8 mouse cellular contexts compared by ENCODE assay signal in the genomic region with DNA sequence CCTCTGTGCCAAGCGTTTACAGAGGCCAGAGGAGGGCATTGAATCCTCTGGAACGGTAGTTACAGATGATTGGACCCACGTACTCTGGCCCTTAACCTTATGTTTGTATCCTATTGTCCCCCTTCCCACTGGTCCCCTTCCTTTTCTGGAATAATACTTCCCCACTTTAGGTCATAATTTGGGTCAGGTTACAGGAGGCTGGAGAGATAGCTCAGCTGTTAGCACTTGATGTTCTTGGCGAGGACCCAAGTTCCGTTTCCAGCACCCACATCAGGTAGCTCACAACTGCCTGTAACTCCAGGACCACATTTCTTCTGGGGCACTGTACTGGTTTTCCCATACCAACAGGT. TPM values are rescaled to one million over a fixed set of nuclear protein-coding genes. Genes with fewer than 3 reads are reported as not detected.
DNase-seq lines count a peak whose midpoint lies in the region; ATAC-seq and TF ChIP-seq lines count a peak whose summit lies in the region.

No protein-coding gene starts in this region.

- no peak for ATAC-seq in forebrain, postnatal 0 days
- ATAC-seq in intestine, embryonic 15.5 days, result no peak
- ATAC-seq in lung, postnatal 0 days, result no peak
- ATAC-seq in megakaryocyte-erythroid progenitor cell, adult 5-6 weeks (replicated peaks; ENCODE audit: low FRiP score, low TSS enrichment, poor library complexity, severe bottlenecking), result no peak

- peak; percentile 71 for DNase-seq in gastrocnemius, adult 18-20 months (ENCODE audit: low spot score)
- DNase-seq in gastrocnemius, postnatal 4 days (ENCODE audit: low spot score in 2 of 2), result no peak
- DNase-seq in forebrain, postnatal 0 days, result no peak
- DNase-seq in lung, postnatal 0 days (ENCODE audit: low spot score), result peak; percentile 54
- DNase-seq in layer of hippocampus, adult 18-20 months (ENCODE audit: low spot score in 2 of 2), result no peak

- peak overlapping the region; percentile 73 for H3K9ac ChIP-seq in forebrain, postnatal 0 days
- H3K9ac ChIP-seq in intestine, embryonic 15.5 days, result peak overlapping the region; percentile 72
- peak overlapping the region; percentile 74 for H3K9ac ChIP-seq in lung, postnatal 0 days (replicated peaks; ENCODE audit: low read depth)

- peaks cover 2% of the 10 kb centered on the region; the same call in 1 of the 2 replicates for H3K4me1 ChIP-seq in bone marrow, adult 2 months (ENCODE audit: control insufficient read depth, insufficient read depth, low read length)
- no peaks in the 10 kb centered on the region; the same call in 1 of the 2 replicates for H3K4me1 ChIP-seq in forebrain, postnatal 0 days (ENCODE audit: insufficient read depth)
- peaks cover 9% of the 10 kb centered on the region for H3K4me1 ChIP-seq in intestine, embryonic 15.5 days (replicated peaks)
- H3K4me1 ChIP-seq in lung, postnatal 0 days (ENCODE audit: insufficient read depth, low read depth, low read length), result 0 out of 2 replicates have a peak, but pooled peaks cover 11% of the 10 kb centered on the region

- 0 out of 2 replicates have a peak, but pooled peaks cover under 1% of the 10 kb centered on the region for H3K36me3 ChIP-seq in forebrain, postnatal 0 days (ENCODE audit: insufficient read depth)
- H3K36me3 ChIP-seq in intestine, embryonic 15.5 days, result 0 out of 2 replicates have a peak, but pooled peaks cover under 1% of the 10 kb centered on the region
- 0 out of 2 replicates have a peak, but pooled peaks cover under 1% of the 10 kb centered on the region for H3K36me3 ChIP-seq in lung, postnatal 0 days (ENCODE audit: insufficient read depth, low read length)

- no peak for TF ChIP-seq CTCF in bone marrow, adult 2 months (IDR thresholded peaks at IDR 0.05; ENCODE audit: control insufficient read depth, insufficient read depth, low read length)
- no peak for TF ChIP-seq CTCF in forebrain, postnatal 0 days (IDR thresholded peaks at IDR 0.05; ENCODE audit: low read depth)
- TF ChIP-seq CTCF in lung, postnatal 0 days (IDR thresholded peaks at IDR 0.05), result no peak

- H3K4me3 ChIP-seq in bone marrow, adult 2 months (replicated peaks; ENCODE audit: control insufficient read depth, low read depth, low read length), result peak overlapping the region; percentile 43
- H3K4me3 ChIP-seq in forebrain, postnatal 0 days (ENCODE audit: low read depth, low read length), result peak overlapping the region; percentile 56
- H3K4me3 ChIP-seq in intestine, embryonic 15.5 days (replicated peaks), result peak overlapping the region; percentile 69
- H3K4me3 ChIP-seq in lung, postnatal 0 days (ENCODE audit: low read depth, low read length), result peak overlapping the region; percentile 60

- H3K27me3 ChIP-seq in forebrain, postnatal 0 days (ENCODE audit: insufficient read depth, low read length), result no peaks in the 10 kb centered on the region; the same call in 1 of the 2 replicates
- H3K27me3 ChIP-seq in intestine, embryonic 15.5 days (replicated peaks), result no peaks in the 10 kb centered on the region
- H3K27me3 ChIP-seq in lung, postnatal 0 days (replicated peaks; ENCODE audit: insufficient read depth, low read length), result no peaks in the 10 kb centered on the region

- no peak for TF ChIP-seq POLR2A in bone marrow, adult 2 months (IDR thresholded peaks at IDR 0.05; ENCODE audit: borderline replicate concordance, control insufficient read depth, low read depth, low read length)

- 11% methylated on average over 5 of the region's 5 CpGs for WGBS in bone marrow, adult 2 months
- 14% methylated on average over 5 of the region's 5 CpGs for WGBS in forebrain, postnatal 0 days
- WGBS in intestine, embryonic 15.5 days, result 12% methylated on average over 5 of the region's 5 CpGs
- 5% methylated on average over 5 of the region's 5 CpGs for WGBS in lung, postnatal 0 days

- no peaks in the 10 kb centered on the region for H3K9me3 ChIP-seq in forebrain, postnatal 0 days (ENCODE audit: low read length)
- H3K9me3 ChIP-seq in intestine, embryonic 15.5 days, result no peaks in the 10 kb centered on the region
- H3K9me3 ChIP-seq in lung, postnatal 0 days (ENCODE audit: low read length), result no peaks in the 10 kb centered on the region

- H3K4me2 ChIP-seq in forebrain, postnatal 0 days (ENCODE audit: low read depth), result peak overlapping the region; percentile 78
- peak overlapping the region; percentile 74 for H3K4me2 ChIP-seq in intestine, embryonic 15.5 days (replicated peaks)
- peak overlapping the region; percentile 83 for H3K4me2 ChIP-seq in lung, postnatal 0 days (replicated peaks; ENCODE audit: low read depth, low read length)

- H3K27ac ChIP-seq in bone marrow, adult 2 months (ENCODE audit: control insufficient read depth, insufficient read depth, low read depth, low read length, poor library complexity), result peak overlapping the region; percentile 93; the same call in 1 of the 2 replicates
- H3K27ac ChIP-seq in forebrain, postnatal 0 days (ENCODE audit: low read depth, low read length), result peak overlapping the region; percentile 94
- H3K27ac ChIP-seq in intestine, embryonic 15.5 days, result peak overlapping the region; percentile 99
- peak overlapping the region; percentile 97 for H3K27ac ChIP-seq in lung, postnatal 0 days (ENCODE audit: low read length)

- no peak for TF ChIP-seq EP300 in lung, postnatal 0 days (IDR thresholded peaks at IDR 0.05)

RNA-seq across cellular contexts. Expression of gene Dhodh, which starts 0.7 kb away (rescaled TPM):
- 10 to 100 TPM; 10.6 to 15.6 TPM for total RNA-seq in gastrocnemius, adult 18-20 months (2021)
- 10 to 100 TPM; 16.3 to 16.8 TPM for total RNA-seq in gastrocnemius, postnatal 4 days (2021)
- 5.0 and 12.8 TPM in 2 replicates for polyA plus RNA-seq in bone marrow, adult 2 months (2011; ENCODE audit: insufficient read depth, insufficient read length, low replicate concordance, missing spikeins)
- 26.1 and 26.4 TPM in 2 replicates for total RNA-seq in forebrain, postnatal 0 days (2014; rRNA removed)
- 27.7 and 27.9 TPM in 2 replicates for polyA plus RNA-seq in forebrain, postnatal 0 days (2015; fragmentation: Nextera tagmentation; extraction: Ambion mirVana)
- polyA plus RNA-seq in intestine, embryonic 15.5 days (2015; fragmentation: Nextera tagmentation; extraction: Ambion mirVana), result 44.0 and 49.8 TPM in 2 replicates
- polyA plus RNA-seq in lung, postnatal 0 days (2015; fragmentation: Nextera tagmentation; extraction: Ambion mirVana), result 16.2 and 18.5 TPM in 2 replicates
- total RNA-seq in megakaryocyte-erythroid progenitor cell, adult 5-6 weeks (2014; fragmentation: Nextera tagmentation), result 16.0 and 58.0 TPM in 2 replicates
- 15.2 and 29.0 TPM in 2 replicates for total RNA-seq in megakaryocyte-erythroid progenitor cell, adult 5-6 weeks (2017)
- 10 to 100 TPM; 22.7 to 26.4 TPM for total RNA-seq in layer of hippocampus, adult 18-20 months (2021)

RNA-seq across cellular contexts. Expression of gene Pkd1l3, which starts 5.2 kb away (rescaled TPM):
- total RNA-seq in gastrocnemius, adult 18-20 months (2021), result under 1 TPM in 1 of 2 experiments, not detected in 1; 0.32 TPM
- not detected for total RNA-seq in gastrocnemius, postnatal 4 days (2021)
- 3.9 and 8.3 TPM in 2 replicates for polyA plus RNA-seq in bone marrow, adult 2 months (2011; ENCODE audit: insufficient read depth, insufficient read length, low replicate concordance, missing spikeins)
- total RNA-seq in forebrain, postnatal 0 days (2014; rRNA removed), result 0.24 TPM in 1 of 2 replicates, not detected in the other
- 0.21 TPM in 1 of 2 replicates, not detected in the other for polyA plus RNA-seq in forebrain, postnatal 0 days (2015; fragmentation: Nextera tagmentation; extraction: Ambion mirVana)
- 0.04 and 0.13 TPM in 2 replicates for polyA plus RNA-seq in intestine, embryonic 15.5 days (2015; fragmentation: Nextera tagmentation; extraction: Ambion mirVana)
- polyA plus RNA-seq in lung, postnatal 0 days (2015; fragmentation: Nextera tagmentation; extraction: Ambion mirVana), result 0.07 and 0.13 TPM in 2 replicates
- total RNA-seq in megakaryocyte-erythroid progenitor cell, adult 5-6 weeks (2014; fragmentation: Nextera tagmentation), result 2.4 and 4.6 TPM in 2 replicates
- 0.75 and 1.3 TPM in 2 replicates for total RNA-seq in megakaryocyte-erythroid progenitor cell, adult 5-6 weeks (2017)
- 1 to 10 TPM; 2.0 to 3.1 TPM for total RNA-seq in layer of hippocampus, adult 18-20 months (2021)

RNA-seq across cellular contexts. Expression of gene Hp, which starts 30.2 kb away (rescaled TPM):
- 10 to 100 TPM; 12.9 to 28.3 TPM for total RNA-seq in gastrocnemius, adult 18-20 months (2021)
- 10 to 100 TPM in 1 of 2 experiments, 1 to 10 TPM in 1; 8.1 to 27.6 TPM for total RNA-seq in gastrocnemius, postnatal 4 days (2021)
- polyA plus RNA-seq in bone marrow, adult 2 months (2011; ENCODE audit: insufficient read depth, insufficient read length, low replicate concordance, missing spikeins), result 219 and 732 TPM in 2 replicates
- 0.15 and 1.5 TPM in 2 replicates for total RNA-seq in forebrain, postnatal 0 days (2014; rRNA removed)
- polyA plus RNA-seq in forebrain, postnatal 0 days (2015; fragmentation: Nextera tagmentation; extraction: Ambion mirVana), result 0.38 and 0.44 TPM in 2 replicates
- 2.2 and 3.6 TPM in 2 replicates for polyA plus RNA-seq in intestine, embryonic 15.5 days (2015; fragmentation: Nextera tagmentation; extraction: Ambion mirVana)
- polyA plus RNA-seq in lung, postnatal 0 days (2015; fragmentation: Nextera tagmentation; extraction: Ambion mirVana), result 703 and 838 TPM in 2 replicates
- total RNA-seq in megakaryocyte-erythroid progenitor cell, adult 5-6 weeks (2014; fragmentation: Nextera tagmentation), result 5.8 TPM in 1 of 2 replicates, not detected in the other
- total RNA-seq in megakaryocyte-erythroid progenitor cell, adult 5-6 weeks (2017), result 2.4 and 2.8 TPM in 2 replicates
- not detected for total RNA-seq in layer of hippocampus, adult 18-20 months (2021)

RNA-seq across cellular contexts. Expression of gene Txnl4b, which starts 43.4 kb away (rescaled TPM):
- 1 to 10 TPM; 5.5 to 7.3 TPM for total RNA-seq in gastrocnemius, adult 18-20 months (2021)
- total RNA-seq in gastrocnemius, postnatal 4 days (2021), result 1 to 10 TPM; 7.7 to 9.2 TPM
- 7.0 and 16.2 TPM in 2 replicates for polyA plus RNA-seq in bone marrow, adult 2 months (2011; ENCODE audit: insufficient read depth, insufficient read length, low replicate concordance, missing spikeins)
- total RNA-seq in forebrain, postnatal 0 days (2014; rRNA removed), result 12.0 and 12.2 TPM in 2 replicates
- 34.0 and 35.2 TPM in 2 replicates for polyA plus RNA-seq in forebrain, postnatal 0 days (2015; fragmentation: Nextera tagmentation; extraction: Ambion mirVana)
- polyA plus RNA-seq in intestine, embryonic 15.5 days (2015; fragmentation: Nextera tagmentation; extraction: Ambion mirVana), result 21.5 and 24.5 TPM in 2 replicates
- polyA plus RNA-seq in lung, postnatal 0 days (2015; fragmentation: Nextera tagmentation; extraction: Ambion mirVana), result 24.4 and 25.0 TPM in 2 replicates
- total RNA-seq in megakaryocyte-erythroid progenitor cell, adult 5-6 weeks (2014; fragmentation: Nextera tagmentation), result 3.1 and 6.8 TPM in 2 replicates
- total RNA-seq in megakaryocyte-erythroid progenitor cell, adult 5-6 weeks (2017), result 7.5 and 11.0 TPM in 2 replicates
- 10 to 100 TPM; 16.4 to 16.7 TPM for total RNA-seq in layer of hippocampus, adult 18-20 months (2021)

RNA-seq across cellular contexts. Expression of gene Dhx38, which starts 43.5 kb away (rescaled TPM):
- 10 to 100 TPM; 10.3 to 11.4 TPM for total RNA-seq in gastrocnemius, adult 18-20 months (2021)
- total RNA-seq in gastrocnemius, postnatal 4 days (2021), result 10 to 100 TPM; 19.4 to 22.5 TPM
- polyA plus RNA-seq in bone marrow, adult 2 months (2011; ENCODE audit: insufficient read depth, insufficient read length, low replicate concordance, missing spikeins), result 13.6 and 27.3 TPM in 2 replicates
- 23.2 and 28.2 TPM in 2 replicates for total RNA-seq in forebrain, postnatal 0 days (2014; rRNA removed)
- polyA plus RNA-seq in forebrain, postnatal 0 days (2015; fragmentation: Nextera tagmentation; extraction: Ambion mirVana), result 12.8 and 14.1 TPM in 2 replicates
- polyA plus RNA-seq in intestine, embryonic 15.5 days (2015; fragmentation: Nextera tagmentation; extraction: Ambion mirVana), result 20.8 and 21.6 TPM in 2 replicates
- 12.5 and 12.7 TPM in 2 replicates for polyA plus RNA-seq in lung, postnatal 0 days (2015; fragmentation: Nextera tagmentation; extraction: Ambion mirVana)
- total RNA-seq in megakaryocyte-erythroid progenitor cell, adult 5-6 weeks (2014; fragmentation: Nextera tagmentation), result 21.0 and 26.5 TPM in 2 replicates
- 40.9 and 47.8 TPM in 2 replicates for total RNA-seq in megakaryocyte-erythroid progenitor cell, adult 5-6 weeks (2017)
- 10 to 100 TPM; 26.0 to 27.0 TPM for total RNA-seq in layer of hippocampus, adult 18-20 months (2021)

Comparison
In these comparisons a context has a peak if more than half of its experiments do, and no peak if none do; other contexts are left out.
1. DNase-seq: peak in gastrocnemius, adult 18-20 months (single experiment) and lung, postnatal 0 days (single experiment); none in gastrocnemius, postnatal 4 days (0 of 2), forebrain, postnatal 0 days (single experiment) and layer of hippocampus, adult 18-20 months (0 of 2).
2. Peak in every context shown above with its lines, with median percentiles within 50 percentile points of each other: H3K27ac ChIP-seq, H3K4me3 ChIP-seq, H3K4me2 ChIP-seq and H3K9ac ChIP-seq.